Mouse (Mus musculus) granulocyte monocyte progenitor cell, adult 5-6 weeks (primary cell): ENCODE data around the gene Pus7l. TPM values are rescaled to one million over a fixed set of nuclear protein-coding genes. Genes with fewer than 3 reads are reported as not detected.
"Not testable (repeated sequence)": the region's sequence is repeated elsewhere in the genome, so short reads cannot be mapped to it uniquely, and the experiment has no call there.

Source experiments
- ATAC-seq: replicated peaks from 2 replicates; pipeline ENCODE4 v1.8.0; 2016; ENCODE audit warnings: mild to moderate bottlenecking, moderate TSS enrichment, inconsistent platforms; ENCODE audit not compliant: poor library complexity, severe bottlenecking
- total RNA-seq, 2 experiments: library from RNA; stranded (forward) in 1 of 2; stranded (reverse) in 1 of 2; fragments of 200-712, 200-1000 nt in 1 of 2; fragments of >200 nt in 1 of 2; fragmentation: Nextera tagmentation in 1 of 2; gene quantifications; 2 replicates each; pipeline ENCODE4 v1.2.3; 2014 to 2017

Pus7l gene
- total RNA-seq, 2 experiments from 2014 or later = 14.1 to 14.8 TPM

DNA sequence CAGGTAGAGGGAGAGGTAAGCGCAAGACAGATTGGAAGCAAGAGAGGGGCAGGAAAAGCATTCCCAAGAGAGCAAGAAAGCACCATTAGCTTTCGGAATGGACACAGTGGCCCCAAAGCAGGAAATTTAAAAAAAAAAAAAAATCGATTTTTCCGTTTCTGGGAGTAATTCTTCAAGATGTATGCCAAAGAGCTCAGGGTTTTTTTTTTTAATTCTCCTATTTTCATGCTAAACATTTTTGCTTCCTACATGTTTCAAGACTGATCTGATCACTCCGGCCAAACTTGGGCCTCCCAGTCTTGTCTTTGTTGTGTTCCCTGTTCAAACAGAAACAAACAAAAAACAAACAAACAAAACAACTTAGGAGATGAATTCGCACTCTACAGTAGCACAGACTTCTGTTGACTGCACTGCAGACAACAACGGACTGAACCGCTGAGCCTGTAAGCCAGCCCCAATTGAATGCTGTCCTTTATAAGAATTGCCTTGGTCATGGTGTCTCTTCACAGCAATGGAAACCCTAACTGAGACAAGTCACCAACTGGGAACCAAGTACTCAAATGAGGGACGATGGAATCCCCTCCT, 797 bp upstream of the Pus7l start:
- no peak for ATAC-seq

DNA sequence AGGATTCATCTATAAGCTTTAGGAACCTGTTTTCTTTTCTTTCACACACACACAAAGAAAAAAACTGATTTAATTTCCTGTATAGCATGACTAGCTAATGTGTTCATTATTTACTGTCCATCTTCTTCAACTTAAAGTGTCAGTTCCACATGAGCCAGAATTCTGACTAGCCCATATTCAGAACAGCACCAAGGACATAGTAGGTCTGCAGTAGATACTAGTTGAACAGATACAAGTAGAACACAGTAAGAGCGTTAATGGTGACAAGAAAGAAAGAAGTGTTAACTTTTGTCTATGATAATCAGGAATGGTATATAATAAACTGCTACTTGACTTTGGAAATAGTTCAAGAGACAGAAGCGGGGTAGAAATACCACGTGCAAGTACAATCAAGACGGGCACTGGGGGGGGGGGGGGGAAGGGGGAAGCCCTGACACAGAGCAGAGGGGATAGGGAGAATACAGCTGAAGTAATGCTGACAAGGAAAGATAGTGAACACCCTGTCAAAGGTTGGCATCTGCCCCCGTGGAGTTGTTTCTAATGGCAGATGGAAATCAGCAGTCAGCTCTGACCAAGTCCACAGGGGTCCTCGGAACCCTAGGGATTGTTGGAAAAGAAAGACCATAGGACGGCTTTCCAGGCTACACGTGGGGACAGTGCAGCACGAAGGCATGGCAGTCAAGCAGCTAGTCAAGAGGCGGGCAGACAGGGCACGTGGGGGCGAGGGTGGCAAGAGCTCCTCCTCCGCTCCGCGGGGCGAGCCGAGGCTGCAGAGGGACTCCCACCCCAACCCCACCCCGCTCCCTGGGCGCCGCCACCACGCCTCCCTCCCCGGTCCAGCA, 559 bp downstream of the Pus7l start:
- peak; percentile 62; the same call in 1 of the 2 replicates for ATAC-seq

DNA sequence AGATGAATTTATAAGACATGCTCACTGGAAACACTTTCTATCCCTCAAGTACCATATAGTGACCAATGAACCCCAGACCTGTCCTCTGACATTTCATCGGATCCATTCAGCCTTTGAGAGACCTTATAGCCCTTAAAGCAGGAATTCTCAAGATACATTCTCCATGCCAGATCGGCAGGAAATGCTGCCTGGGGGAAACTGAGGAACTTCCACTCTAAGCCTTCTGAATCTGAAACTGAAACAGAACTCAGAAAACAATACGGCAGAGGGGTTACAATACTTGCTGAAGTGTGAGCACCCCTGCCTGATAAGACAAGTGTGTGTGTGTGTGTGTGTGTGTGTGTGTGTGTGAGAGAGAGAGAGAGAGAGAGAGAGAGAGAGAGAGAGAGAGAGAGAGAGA, 4.1 kb downstream of the Pus7l start:
- ATAC-seq = no peak

DNA sequence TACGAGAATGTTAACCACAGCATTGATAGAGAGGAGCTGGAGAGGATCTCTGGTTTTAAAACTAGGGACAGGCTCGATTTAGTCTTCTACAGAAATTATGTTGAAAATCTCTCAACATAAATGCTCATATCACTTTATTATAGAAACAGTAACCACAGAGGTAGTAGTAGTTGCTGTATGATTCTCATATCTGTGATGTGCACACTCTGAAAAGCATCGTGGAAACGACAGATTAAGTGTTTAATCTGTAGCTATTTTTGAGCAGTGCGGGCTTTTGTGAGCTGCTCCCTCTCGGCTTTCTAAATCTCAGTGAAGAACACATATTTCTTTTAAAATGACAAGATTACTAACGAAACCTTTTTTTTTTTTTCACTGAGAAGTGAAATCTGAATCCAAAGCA, 7.8 kb downstream of the Pus7l start:
- ATAC-seq = no peak

DNA sequence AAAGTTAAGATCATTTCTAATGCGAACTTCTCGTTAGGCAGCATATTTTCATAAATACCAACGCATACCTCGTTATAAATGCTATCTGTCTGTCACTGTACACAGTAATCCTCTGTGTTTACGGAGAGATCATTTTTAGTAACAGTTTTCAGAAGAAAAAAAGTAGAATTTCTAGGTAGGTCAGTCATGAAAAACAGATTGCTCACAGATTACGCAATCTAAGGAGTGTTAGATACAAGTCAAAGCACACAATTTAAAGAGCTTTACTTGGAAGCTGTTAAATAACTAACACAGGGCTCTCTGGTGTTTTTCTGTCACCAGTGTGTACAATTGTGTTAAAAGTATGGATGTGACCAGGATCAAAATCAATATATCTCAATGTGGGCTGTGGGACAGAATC, 10.4 kb downstream of the Pus7l start:
- no peak for ATAC-seq

DNA sequence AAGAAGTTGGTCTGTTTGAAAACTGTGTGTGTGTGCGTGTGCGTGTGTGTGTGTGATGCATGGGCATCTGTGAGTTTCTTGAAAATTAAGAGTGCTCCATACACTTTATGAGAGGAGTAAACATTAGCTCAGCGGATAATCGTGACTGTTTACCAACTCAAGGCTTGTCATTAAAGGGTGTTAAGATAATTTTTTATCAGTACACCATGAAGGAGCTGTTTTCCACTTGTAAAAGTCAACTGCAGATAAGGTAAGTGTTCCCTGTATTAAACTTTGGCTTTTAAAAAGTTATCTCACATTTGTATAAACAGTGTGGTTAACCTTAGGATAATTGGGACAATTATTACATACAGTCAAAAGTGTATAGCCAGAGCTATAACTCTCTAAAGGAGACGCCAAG, 11.0 kb downstream of the Pus7l start:
- ATAC-seq = no peak

DNA sequence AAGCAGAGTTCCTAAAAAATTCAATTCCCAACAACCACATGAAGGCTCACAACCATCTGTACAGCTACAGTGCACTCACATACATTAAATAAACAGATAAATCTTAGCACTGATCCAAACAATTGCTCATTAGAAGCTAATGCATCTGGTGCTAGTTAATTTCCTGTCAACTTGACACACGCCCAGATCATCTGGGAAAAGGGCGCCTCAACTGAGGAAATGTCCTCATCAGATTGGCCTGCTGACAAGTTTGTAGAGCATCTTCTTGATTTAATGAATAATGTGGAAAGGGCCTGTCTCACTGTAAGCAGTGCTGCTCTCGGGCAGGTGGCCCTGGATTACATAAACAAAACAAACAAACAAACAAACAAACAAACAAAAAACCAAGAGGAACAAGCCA, 12.8 kb downstream of the Pus7l start:
- no peak for ATAC-seq

DNA sequence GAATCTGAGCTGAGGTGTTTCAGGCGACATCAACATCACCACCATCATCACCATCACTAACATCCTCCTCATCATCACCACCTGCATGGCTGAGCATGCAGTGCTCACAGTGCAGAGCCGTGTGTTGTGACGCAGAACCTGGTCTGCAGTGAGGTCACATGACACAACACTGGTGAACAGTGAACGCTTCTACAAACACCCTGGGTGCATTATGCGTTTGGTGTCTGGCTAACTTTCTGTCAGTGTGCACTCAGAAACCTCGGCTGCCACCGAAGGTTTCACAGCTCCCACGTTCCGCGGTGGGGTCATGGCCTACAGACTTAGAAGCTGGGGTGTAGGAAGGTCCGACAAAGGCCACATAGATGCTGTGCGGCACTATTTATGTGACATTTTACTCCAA, 18.4 kb downstream of the Pus7l start:
- ATAC-seq = no peak

DNA sequence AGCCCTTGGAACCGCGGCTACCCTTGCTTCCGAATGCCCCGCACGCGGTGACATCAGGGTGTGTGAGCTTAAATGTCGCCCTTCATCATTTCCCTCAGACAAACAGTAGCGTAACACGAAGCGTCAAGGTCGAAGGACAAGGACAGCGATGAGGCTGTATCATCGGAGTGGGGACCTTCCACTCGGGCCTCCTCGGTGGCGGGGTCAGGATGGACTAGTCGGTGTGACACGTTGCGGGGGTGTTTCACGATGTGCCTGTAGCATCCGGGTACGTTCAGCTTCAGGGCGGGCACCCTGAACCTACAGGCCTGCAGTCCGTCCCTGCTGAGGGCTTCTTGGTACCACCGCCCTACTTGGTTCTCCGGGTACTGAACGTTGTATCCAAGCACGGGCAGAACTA, 20.1 kb downstream of the Pus7l start:
- ATAC-seq = no peak

DNA sequence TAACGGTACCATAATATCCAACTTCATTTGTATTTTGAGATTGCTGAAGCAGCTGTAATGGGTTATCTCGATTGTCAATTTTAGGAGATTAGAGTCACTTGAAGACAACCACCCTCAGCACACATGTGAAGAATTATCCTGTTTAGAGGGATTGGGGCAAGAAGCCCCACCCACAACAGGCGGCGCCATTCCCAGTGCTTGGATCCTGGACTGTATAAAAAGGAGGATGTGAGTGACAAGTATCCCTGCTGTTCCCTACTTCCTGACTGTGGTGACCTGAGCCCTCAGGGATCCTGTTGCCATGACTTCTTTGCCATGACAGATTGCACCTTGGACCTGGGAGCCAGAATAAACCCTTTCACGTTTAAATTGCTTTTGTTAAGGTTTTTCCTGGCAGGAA, 22.4 kb downstream of the Pus7l start:
- ATAC-seq = no peak

DNA sequence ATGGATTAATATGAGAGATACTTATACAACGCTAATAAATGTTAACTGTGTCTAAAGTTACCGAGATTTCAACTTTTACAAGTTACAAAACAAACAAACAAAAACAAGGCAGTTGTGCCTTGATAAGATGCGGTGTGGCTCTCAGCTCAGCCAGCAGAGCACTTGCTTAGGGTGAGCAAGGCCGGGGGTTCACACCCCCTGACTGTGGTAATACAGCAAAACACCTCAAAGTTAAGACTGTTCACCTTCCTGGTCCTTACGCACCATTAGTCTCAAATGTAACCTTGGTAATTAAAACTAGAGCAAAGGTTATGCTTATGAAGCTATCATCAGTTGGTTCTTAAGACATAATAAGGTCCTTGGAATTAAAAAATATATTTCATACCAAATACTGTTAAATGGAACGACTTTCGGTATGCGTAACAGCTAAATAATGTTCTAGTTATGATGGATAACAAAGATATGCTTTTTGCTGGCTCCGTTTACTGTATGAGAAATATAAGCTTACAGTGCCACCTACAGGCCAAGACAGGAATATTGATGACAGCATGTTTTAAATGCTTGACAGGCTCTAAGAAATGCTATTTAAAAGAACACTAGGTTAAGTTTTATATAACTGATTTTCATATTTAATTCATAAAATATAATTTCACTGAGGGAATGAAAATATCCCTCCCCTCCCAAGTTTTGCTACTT, 23.0 kb downstream of the Pus7l start:
- peak; percentile 77 for ATAC-seq

DNA sequence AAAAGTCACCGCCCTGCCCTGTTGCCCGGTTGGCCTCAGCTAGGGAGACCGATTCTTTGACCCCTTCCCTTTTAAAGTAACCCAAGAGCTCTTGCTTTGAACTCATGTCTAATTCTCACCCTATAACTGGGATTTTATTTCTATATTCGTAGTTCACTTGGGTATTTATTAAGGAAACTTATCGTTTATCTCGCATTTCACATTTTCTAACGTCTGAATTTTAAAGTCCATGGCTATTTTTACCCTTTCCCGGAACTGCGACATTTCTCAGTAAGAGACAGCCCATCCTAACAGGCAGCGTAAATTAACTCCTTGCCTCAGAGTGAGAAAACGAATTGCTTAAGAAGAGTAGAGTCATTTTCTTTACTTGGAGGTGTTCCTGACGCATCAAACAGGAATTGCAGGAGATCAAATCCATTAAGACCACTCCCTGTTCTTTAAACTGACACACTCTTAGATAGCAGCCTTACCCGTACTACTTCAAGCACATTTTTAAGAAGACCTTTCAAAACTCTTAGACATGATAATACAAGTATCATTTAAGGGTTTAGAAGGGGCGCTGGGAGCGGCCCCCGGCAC, 25.3 kb downstream of the Pus7l start:
- ATAC-seq = no peak

DNA sequence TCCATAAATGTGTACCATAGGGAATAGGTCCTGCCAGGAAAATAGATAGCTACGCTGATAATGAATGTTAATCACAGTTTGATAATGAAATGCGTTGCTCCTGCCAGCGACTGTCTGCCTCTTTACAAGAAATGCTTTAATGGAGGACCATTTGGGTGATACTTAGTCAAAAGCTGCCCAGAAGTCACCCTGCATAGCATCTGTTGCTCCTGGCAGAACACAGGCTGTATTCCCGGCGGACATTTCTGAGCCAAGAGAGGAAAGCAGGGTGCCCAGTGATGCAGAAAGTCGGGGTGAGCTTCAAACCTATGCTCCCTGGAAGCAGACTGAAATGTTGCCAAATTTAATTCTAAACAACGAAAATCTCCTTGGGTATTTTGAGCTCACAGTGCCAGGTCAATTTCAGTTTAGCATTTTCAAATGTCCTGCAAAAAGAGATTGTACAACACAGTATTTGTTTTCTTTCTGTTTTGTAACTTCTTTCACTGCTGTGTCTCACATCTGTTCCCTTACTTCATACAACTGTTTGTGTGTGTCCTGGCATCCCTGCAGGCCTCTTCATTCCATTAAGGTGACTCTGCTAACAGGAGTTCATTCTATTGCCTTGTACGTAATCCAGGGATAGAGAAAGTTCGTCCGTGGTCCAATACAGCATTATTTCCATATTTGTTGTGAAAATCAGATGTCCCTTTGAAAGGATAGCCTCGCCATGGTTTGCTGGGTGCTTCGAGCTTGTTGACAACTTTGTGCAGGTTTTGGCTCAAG, 39.7 kb downstream of the Pus7l start:
- ATAC-seq = no peak

DNA sequence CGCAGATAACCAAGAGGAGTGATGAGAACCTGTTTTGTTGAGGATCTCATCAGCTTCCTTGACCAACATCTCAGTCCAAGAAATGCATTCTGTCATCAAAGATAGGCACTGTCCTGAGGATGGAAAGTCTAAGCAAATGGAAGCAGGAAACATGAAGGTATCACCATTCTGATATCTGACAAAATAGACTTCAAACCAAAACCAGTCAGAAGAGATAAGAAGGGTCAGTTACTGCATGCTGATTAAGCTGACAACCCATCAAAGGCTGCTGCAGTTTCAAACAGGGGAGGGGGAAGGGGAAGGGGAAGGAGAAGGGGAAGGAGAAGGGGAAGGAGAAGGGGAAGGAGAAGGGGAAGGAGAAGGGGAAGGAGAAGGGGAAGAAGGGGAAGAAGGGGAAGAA, 44.1 kb downstream of the Pus7l start:
- ATAC-seq = no peak

DNA sequence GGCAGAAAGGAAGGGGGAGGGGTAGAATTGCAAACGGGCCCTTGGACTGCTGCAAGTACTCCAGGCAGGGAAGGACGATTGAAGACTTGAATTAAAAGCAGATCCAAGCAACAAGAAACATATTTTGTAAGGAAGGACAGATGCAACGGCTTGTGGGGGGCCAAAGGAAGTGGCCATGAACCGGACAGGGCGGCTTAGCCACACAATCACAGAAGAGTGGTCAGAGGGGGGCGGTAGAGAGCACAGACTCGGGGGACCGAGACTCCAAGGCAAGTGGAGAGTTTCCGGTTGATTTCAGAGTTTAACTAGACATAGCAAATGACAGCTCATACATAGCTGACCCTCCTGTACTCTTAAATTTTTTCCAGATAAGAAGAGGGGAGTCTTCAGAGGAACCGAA, 47.4 kb downstream of the Pus7l start:
- no peak for ATAC-seq

DNA sequence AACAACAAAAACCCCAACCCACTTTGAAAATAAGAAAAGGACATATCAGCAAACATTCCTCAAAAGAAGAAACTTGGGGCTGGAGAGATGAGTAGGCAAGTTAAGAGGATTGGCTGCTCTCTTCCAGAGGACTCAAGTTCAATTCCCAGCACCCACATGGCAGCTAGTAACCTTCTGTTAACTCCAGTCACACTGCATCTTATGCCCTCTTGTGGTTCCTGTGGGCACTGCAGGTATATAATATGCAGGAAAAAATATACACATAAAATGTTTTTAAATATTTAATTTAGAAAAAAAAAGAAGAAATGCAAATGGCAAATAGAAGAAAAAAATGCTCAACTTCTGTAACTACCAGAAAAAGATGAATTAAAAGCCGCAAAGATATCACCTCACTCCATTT, 48.9 kb downstream of the Pus7l start:
- no peak for ATAC-seq

DNA sequence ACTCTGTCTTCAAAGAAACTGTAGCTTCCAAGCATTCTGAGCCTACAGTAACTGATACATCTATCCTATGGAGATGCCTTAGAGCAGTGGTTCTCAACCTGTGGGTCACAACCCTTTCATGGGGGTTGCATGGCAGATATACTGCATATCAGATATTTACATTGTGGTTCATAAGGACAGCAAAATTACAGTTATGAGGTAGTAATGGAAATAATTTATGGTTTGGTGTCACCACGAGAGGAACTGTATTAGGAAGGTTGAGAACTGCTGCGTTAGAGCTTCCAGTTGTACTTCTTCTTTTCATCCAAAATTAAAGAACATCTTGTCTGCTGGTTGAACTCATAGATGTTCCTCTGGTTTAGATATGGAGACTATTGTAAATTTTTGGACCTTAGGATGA, 53.9 kb downstream of the Pus7l start:
- no peak for ATAC-seq

DNA sequence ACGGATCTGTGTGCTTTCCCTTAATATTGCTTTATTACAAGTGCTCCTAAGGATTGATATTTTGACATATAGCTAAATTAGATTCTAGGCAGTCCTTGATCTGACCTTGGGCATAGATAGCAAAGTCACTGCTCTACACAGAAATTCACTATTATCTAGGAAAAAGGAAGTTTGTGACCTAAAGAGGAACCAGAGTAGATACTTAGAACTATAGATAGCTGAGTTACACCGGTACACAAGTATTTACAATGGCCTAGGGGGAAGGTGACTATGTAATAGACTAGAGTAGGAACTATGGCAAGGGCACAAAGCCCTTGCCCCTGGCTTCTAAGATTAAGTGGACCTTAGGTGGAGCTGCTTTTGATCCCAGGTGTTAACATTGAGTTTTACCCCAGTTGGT, 55.3 kb downstream of the Pus7l start:
- not testable (repeated sequence) for ATAC-seq

DNA sequence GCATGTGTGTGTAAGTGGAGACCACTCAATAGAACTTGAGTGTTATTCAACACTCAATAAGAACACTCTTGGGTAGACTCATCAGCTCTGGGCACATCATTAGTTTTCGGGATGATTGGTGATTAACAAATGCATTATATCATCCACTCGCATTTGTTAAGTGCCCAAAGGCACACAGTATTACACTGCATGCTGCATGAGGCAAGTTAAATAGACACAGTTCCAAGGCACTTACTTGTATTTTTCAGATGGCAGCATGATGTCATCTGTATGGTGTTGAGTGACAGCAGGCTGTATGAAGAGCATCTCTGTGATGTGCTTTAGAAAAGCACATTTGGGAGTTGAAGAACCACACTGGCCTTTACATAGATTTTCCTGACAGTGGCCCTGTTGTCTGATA, 60.8 kb downstream of the Pus7l start:
- ATAC-seq = no peak

DNA sequence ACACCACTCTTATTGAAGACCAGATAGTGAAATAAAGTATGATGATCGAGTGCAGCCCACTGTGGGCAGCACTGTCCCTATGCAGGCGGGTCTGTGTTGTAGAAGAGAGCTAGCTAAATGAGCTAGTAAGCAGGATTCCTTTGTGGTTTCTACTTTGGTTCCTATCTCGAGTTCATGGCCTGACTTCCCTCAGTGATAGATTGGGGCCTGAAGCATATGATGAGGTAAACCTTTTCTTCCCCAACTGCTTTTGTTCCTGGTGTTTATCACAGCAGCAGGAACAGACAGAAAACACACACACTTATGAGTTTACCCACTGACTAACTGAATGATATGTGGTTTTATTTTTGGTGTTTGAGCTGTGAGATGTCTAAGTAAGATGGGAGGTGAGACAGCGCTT, 62.6 kb downstream of the Pus7l start:
- no peak for ATAC-seq

DNA sequence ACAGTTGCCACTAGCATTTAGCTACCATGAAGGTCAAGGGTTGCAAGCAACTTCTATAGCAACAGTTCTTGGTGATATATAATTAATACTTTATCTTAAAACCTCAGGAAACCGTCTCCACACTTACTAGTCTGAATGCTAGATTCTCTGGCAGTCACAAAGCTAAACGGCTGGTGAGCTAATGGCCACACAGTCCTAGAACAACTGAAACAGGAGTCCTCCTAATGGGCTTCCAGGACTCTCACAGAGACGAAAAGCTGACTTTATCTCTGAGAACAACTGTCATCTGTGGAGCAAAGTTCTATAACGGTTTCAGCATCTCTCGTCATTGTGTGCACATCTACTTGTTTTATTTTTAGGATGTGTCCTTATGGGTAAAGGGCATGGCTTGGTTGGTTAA, 63.1 kb downstream of the Pus7l start:
- no peak for ATAC-seq
